Mouse (Mus musculus) cerebellum, adult 2 months (tissue): ENCODE data around the gene Jph4.

ENCODE experiments used
- CTCF ChIP-seq: fragments of 200-500 bp; IDR thresholded peaks from 2 replicates; pipeline ENCODE4 v1.5.1; 2011; ENCODE audit warnings: low read depth, mild to moderate bottlenecking, control low read depth, low read length, moderate library complexity, borderline replicate concordance; ENCODE audit not compliant: insufficient read depth
- POLR2A ChIP-seq: fragments of 200-500 bp; IDR thresholded peaks from 2 replicates; pipeline ENCODE4 v1.6.1; 2011; ENCODE audit warnings: low read length, control low read depth, borderline replicate concordance; ENCODE audit not compliant: insufficient read depth

DNA sequence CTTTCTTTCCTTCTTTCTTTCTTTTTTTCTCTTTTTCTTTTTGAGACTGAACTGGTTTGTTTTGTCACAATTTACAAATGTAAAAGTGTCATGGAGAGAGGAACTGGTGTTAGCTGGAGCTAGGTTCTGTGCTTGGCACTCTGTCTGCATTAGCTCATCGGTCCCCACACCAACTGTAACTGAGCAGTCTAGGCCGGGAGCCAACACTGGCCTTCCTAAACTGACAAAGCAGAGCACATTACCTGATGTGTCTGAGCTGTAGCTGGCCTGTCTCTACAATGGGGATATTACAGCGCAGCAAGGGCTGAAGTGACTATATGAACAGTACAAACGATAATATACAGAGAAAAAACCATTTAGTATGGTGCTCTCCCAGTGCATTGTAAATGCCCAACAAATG is 2.1 kb upstream of the Jph4 start:
- no peak for TF ChIP-seq CTCF
- TF ChIP-seq POLR2A: no peak
